Mouse (Mus musculus) C2C12 (cell line): ENCODE results near the gene Tesc.

Experiments
- CEBPB ChIP-seq: IDR thresholded peaks from one replicate; pipeline ENCODE4 v1.6.1; 2011; ENCODE audit warnings: low read depth, mild to moderate bottlenecking, control low read depth, moderate library complexity
- CTCF ChIP-seq: IDR thresholded peaks from one replicate; pipeline ENCODE4 v1.5.1; 2011; ENCODE audit not compliant: control insufficient read depth, insufficient read depth, insufficient read length
- FOSL1 ChIP-seq: IDR thresholded peaks from one replicate; pipeline ENCODE4 v1.8.0; 2011; ENCODE audit warnings: mild to moderate bottlenecking, low read length; ENCODE audit not compliant: poor library complexity, insufficient read depth, severe bottlenecking
- MAX ChIP-seq: IDR thresholded peaks from one replicate; pipeline ENCODE4 v1.6.1; 2011; ENCODE audit warnings: mild to moderate bottlenecking, control low read depth
- MYOD1 ChIP-seq: IDR thresholded peaks from one replicate; pipeline ENCODE4 v1.6.1; 2011; ENCODE audit warnings: low read depth; ENCODE audit not compliant: control insufficient read depth, insufficient read length

DNA sequence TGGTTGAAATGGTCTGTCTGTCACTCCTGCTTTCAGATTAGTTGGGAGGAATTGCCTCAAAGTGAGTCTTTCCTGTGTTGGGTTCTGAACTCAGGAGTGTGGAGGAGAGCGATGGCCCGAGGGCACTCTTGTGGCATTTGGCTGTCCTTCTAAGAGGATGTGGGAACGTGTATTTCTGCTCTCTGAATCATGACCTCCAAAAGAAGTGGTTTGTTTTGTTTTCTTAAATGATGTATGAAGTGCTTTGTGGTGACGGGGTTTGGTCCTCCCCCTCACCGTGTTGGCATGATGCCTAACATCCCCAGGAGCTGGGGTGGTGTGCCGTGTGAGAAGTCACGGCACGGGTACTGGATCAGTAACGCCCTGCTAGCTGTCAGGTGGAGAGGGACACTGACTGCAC is 39.2 kb upstream of the Tesc start:
- TF ChIP-seq CTCF (no peak), MAX (no peak), CEBPB (no peak), MYOD1 (no peak), FOSL1 (no peak)
